7 mouse cellular contexts compared by ENCODE assay signal in the genomic region with DNA sequence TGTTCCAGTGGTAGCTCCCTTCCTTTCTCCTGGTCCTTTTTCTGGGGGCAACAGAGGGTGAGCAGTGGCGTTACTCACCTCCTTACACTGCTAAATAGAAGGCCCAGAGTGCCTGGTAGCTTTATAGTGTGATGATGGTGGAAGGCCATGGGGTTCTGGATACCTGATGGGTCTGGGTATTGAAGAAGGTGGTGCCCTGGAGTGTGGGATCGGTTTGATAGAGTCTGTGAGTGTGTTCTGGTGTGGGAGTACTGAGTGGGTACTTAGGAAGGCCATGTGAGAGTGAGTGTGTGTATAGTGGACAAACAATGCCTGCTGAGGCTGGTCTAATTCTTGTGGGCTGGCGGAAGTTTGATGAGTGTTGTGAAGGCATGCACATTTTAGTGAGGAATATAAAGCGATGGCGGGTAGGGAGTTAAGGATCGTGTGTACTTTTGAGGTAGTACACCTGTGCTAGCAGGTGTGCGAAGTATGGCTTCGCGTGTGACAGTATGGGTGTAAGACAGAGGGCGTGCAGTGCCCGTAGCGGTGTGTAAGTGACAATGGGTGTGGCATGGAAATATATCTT. TPM values are rescaled to one million over a fixed set of nuclear protein-coding genes. Genes with fewer than 3 reads are reported as not detected.
DNase-seq lines count a peak whose midpoint lies in the region; ATAC-seq and TF ChIP-seq lines count a peak whose summit lies in the region.

No protein-coding gene starts in this region.

- no peaks in the 10 kb centered on the region for H3K9me3 ChIP-seq in heart, embryonic 16.5 days (replicated peaks; ENCODE audit: control insufficient read depth, low read length)

- 19% methylated on average over 12 of the region's 12 CpGs for WGBS in heart, embryonic 16.5 days

- H3K9ac ChIP-seq in heart, embryonic 16.5 days (ENCODE audit: low read length), result peak overlapping the region; percentile 91

- H3K27me3 ChIP-seq in heart, embryonic 16.5 days (ENCODE audit: control insufficient read depth, insufficient read depth, low read length), result no peaks in the 10 kb centered on the region

- peak overlapping the region; percentile 95 for H3K4me2 ChIP-seq in heart, embryonic 16.5 days (ENCODE audit: low read depth, low read length)

- H3K36me3 ChIP-seq in heart, embryonic 16.5 days (ENCODE audit: control insufficient read depth, insufficient read depth), result peaks cover 15% of the 10 kb centered on the region

- H3K4me1 ChIP-seq in brown adipose tissue, adult 24 weeks (ENCODE audit: control insufficient read depth, insufficient read depth, insufficient read length, low read length), result peaks cover 20% of the 10 kb centered on the region
- H3K4me1 ChIP-seq in heart, embryonic 16.5 days (ENCODE audit: control insufficient read depth, insufficient read depth, low read length), result peaks cover 57% of the 10 kb centered on the region

- no peak for DNase-seq in layer of hippocampus, adult 2 months (ENCODE audit: low spot score in 2 of 2)
- DNase-seq in layer of hippocampus, postnatal 25 days (ENCODE audit: extremely low spot score in 1 of 2, low spot score in 1 of 2), result no peak
- no peak for DNase-seq in frontal cortex, postnatal 36 days (ENCODE audit: low spot score in 2 of 2)
- no peak for DNase-seq in left cerebral cortex, adult 9 months (ENCODE audit: low spot score in 2 of 2)

- ATAC-seq in heart, embryonic 16.5 days (replicated peaks; ENCODE audit: extremely low read depth, insufficient read depth, low FRiP score), result no peak
- ATAC-seq in megakaryocyte, adult 5-6 weeks (ENCODE audit: poor library complexity, severe bottlenecking), result peak; percentile 7; the same call in 1 of the 2 replicates

- peak overlapping the region; percentile 52 for H3K4me3 ChIP-seq in layer of hippocampus, adult 2 months
- peak overlapping the region; percentile 38 for H3K4me3 ChIP-seq in brown adipose tissue, adult 24 weeks (ENCODE audit: insufficient read depth, low read depth, low read length)
- peak overlapping the region; percentile 27 for H3K4me3 ChIP-seq in heart, embryonic 16.5 days (ENCODE audit: low read length)

- no peak for TF ChIP-seq CTCF in layer of hippocampus, adult 2 months (conservative IDR thresholded peaks at IDR 0.05)

- peak overlapping the region; percentile 99 for H3K27ac ChIP-seq in layer of hippocampus, adult 2 months
- peak overlapping the region; percentile 99 for H3K27ac ChIP-seq in brown adipose tissue, adult 24 weeks (replicated peaks; ENCODE audit: low read depth, low read length)
- H3K27ac ChIP-seq in heart, embryonic 16.5 days (ENCODE audit: low read length), result peak overlapping the region; percentile 100

RNA-seq across cellular contexts. Expression of a gene that starts 13.7 kb away (rescaled TPM):
- 100 to 1,000 TPM; 218 to 225 TPM for total RNA-seq in layer of hippocampus, adult 2 months (2021)
- 100 to 1,000 TPM; 176 to 220 TPM for total RNA-seq in layer of hippocampus, postnatal 25 days (2021)
- polyA plus RNA-seq in brown adipose tissue, adult 24 weeks (2012; ENCODE audit: insufficient read depth, insufficient read length, missing spikeins), result 25.2 and 31.3 TPM in 2 replicates
- 22.7 and 24.7 TPM in 2 replicates for polyA plus RNA-seq in heart, embryonic 16.5 days (2015; fragmentation: Nextera tagmentation; extraction: Ambion mirVana)
- 166 and 174 TPM in 2 replicates for total RNA-seq in megakaryocyte, adult 5-6 weeks (2015)
- 55.5 and 84.2 TPM in 2 replicates for total RNA-seq in megakaryocyte, adult 5-6 weeks (2017)

RNA-seq across cellular contexts. Expression of a gene that starts 16.5 kb away (rescaled TPM):
- total RNA-seq in layer of hippocampus, adult 2 months (2021), result 10 to 100 TPM; 16.9 to 21.0 TPM
- total RNA-seq in layer of hippocampus, postnatal 25 days (2021), result 10 to 100 TPM; 19.2 to 25.2 TPM
- 1.6 and 4.8 TPM in 2 replicates for polyA plus RNA-seq in brown adipose tissue, adult 24 weeks (2012; ENCODE audit: insufficient read depth, insufficient read length, missing spikeins)
- polyA plus RNA-seq in heart, embryonic 16.5 days (2015; fragmentation: Nextera tagmentation; extraction: Ambion mirVana), result 111 and 121 TPM in 2 replicates
- 7.7 and 15.9 TPM in 2 replicates for total RNA-seq in megakaryocyte, adult 5-6 weeks (2015)
- 7.7 and 14.6 TPM in 2 replicates for total RNA-seq in megakaryocyte, adult 5-6 weeks (2017)

RNA-seq across cellular contexts. Expression of a gene that starts 20.0 kb away (rescaled TPM):
- not detected for total RNA-seq in layer of hippocampus, adult 2 months (2021)
- total RNA-seq in layer of hippocampus, postnatal 25 days (2021), result not detected
- not detected in 2 replicates for polyA plus RNA-seq in brown adipose tissue, adult 24 weeks (2012; ENCODE audit: insufficient read depth, insufficient read length, missing spikeins)
- polyA plus RNA-seq in heart, embryonic 16.5 days (2015; fragmentation: Nextera tagmentation; extraction: Ambion mirVana), result not detected in 2 replicates
- not detected in 2 replicates for total RNA-seq in megakaryocyte, adult 5-6 weeks (2015)
- not detected in 2 replicates for total RNA-seq in megakaryocyte, adult 5-6 weeks (2017)

RNA-seq across cellular contexts. Expression of a gene that starts 24.7 kb away (rescaled TPM):
- 10 to 100 TPM; 27.4 to 27.8 TPM for total RNA-seq in layer of hippocampus, adult 2 months (2021)
- total RNA-seq in layer of hippocampus, postnatal 25 days (2021), result 10 to 100 TPM; 26.0 to 28.1 TPM
- polyA plus RNA-seq in brown adipose tissue, adult 24 weeks (2012; ENCODE audit: insufficient read depth, insufficient read length, missing spikeins), result not detected in 2 replicates
- 0.08 and 0.20 TPM in 2 replicates for polyA plus RNA-seq in heart, embryonic 16.5 days (2015; fragmentation: Nextera tagmentation; extraction: Ambion mirVana)
- total RNA-seq in megakaryocyte, adult 5-6 weeks (2015), result not detected in 2 replicates
- total RNA-seq in megakaryocyte, adult 5-6 weeks (2017), result not detected in 2 replicates

RNA-seq across cellular contexts. Expression of a gene that starts 30.7 kb away (rescaled TPM):
- total RNA-seq in layer of hippocampus, adult 2 months (2021), result 10 to 100 TPM; 40.3 to 45.1 TPM
- 10 to 100 TPM; 44.4 to 51.1 TPM for total RNA-seq in layer of hippocampus, postnatal 25 days (2021)
- 7.1 and 7.4 TPM in 2 replicates for polyA plus RNA-seq in brown adipose tissue, adult 24 weeks (2012; ENCODE audit: insufficient read depth, insufficient read length, missing spikeins)
- 8.5 and 11.2 TPM in 2 replicates for polyA plus RNA-seq in heart, embryonic 16.5 days (2015; fragmentation: Nextera tagmentation; extraction: Ambion mirVana)
- total RNA-seq in megakaryocyte, adult 5-6 weeks (2015), result 4.9 and 6.5 TPM in 2 replicates
- 2.6 and 5.3 TPM in 2 replicates for total RNA-seq in megakaryocyte, adult 5-6 weeks (2017)
